Mouse (Mus musculus) liver, embryonic 14.5 days (tissue): Measurements from ENCODE around the gene Arhgdig.

Experiments
- CTCF ChIP-seq: IDR thresholded peaks from 2 replicates; pipeline ENCODE4 v1.5.1; 2016; ENCODE audit warnings: antibody characterized with exemption, low read depth, control low read depth
- EP300 ChIP-seq: IDR thresholded peaks from 2 replicates; pipeline ENCODE4 v1.6.1; 2016; ENCODE audit warnings: antibody characterized with exemption, low read depth

GRCm38 (mm10) chr17:26212681-26213080 is 5.1 kb upstream of the Arhgdig start:
- TF ChIP-seq CTCF = no peak
- TF ChIP-seq EP300 = no peak
